Mouse (Mus musculus): ENCODE measurements around the gene Kdm5c.

Kdm5c gene

DNA sequence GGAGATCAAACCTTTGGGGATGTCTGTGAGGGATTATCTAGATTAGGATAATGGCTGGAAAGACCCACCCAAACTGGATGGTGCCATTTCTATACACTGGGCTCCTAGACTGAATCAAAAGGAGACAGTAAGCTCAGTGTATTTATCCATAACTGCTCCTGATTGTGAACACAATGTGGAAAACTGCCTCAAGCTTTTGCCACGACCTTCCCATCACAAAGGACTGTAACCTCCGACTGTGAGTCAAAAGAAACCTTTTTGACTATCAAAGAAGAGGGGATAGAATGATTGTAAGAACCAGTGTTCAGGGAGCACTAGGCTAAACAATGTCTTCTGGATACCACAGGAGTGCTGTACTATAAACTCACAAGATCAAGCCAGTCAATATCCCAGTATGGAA lies 73.4 kb downstream of the Kdm5c start:
- no peak for DNase-seq

DNA sequence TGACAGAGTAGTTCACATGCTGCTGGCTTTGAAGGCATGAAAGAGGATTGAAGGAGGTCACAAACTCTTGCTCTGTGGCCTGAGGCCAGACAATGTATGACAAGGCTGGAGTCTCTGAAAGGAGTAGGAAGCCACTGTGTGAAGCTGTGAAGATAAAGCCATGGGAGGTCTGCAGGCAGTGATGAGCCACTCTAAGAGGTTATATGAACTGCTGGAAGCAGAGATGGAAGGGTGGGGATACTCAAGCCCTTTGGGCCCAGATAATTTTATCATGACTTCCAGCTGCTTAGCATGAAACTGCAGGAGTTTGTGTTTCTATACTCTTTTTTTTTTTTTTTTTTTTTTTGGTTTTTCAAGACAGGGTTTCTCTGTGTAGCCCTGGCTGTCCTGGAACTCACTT lies 74.6 kb downstream of the Kdm5c start:
- no peak for DNase-seq

DNA sequence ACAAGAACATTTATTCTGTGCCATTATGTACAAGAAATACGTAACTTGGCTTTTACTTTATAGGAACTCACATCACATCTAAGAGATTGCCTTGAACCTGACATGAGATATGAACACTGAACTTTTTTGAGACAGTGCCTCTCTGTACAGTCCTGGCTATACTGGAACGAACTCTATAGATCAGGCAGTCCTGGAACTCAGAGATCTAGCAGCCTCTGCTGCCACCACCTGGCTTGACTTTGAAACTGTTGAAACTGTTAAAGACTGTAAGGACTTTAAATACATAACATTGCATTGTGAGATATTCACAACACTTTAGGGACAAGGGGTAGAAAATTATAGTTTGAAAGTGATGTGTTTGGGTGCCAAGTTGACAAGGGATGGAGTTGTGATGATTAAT lies 75.1 kb downstream of the Kdm5c start:
- peak; percentile 57 for DNase-seq

DNA sequence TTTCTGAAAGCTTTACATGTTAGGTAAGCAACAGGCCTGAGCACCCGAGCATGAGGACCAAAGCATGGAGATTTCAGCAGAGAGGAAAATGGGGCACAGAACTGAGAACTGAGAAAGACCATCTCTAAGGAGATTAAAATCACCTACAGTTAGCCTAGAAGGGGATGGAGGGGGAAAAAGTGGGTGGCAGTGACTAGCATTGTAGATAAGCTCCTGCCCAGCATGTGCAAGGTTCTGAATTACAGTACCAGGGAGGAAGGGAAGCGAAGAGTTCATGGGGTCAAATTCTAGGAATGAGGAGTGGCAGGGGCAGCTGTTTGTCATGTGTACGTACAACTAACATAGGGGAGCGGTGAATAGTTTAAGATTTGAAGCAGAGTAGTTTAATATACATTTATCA lies 87.7 kb downstream of the Kdm5c start:
- no peak for DNase-seq

DNA sequence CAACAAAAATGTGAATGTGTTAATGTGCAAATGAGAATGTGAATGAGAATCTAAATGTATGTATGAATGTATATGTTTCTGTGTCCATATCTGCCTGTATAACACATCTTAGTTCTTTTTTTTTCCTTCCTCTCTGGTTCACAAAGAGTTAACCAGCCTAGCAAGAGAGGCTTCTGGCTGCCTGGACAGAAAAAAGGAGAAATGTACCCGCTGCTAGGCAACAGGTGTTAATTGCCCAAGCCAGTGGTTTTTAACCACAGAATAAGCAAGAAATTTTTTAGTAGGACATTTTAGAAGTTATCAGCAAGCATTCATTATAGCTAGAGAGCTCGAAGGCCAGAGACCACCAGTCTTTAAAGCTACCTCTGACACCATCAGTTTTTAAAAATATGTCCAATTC lies 90.0 kb downstream of the Kdm5c start:
- DNase-seq = peak; percentile 39

DNA sequence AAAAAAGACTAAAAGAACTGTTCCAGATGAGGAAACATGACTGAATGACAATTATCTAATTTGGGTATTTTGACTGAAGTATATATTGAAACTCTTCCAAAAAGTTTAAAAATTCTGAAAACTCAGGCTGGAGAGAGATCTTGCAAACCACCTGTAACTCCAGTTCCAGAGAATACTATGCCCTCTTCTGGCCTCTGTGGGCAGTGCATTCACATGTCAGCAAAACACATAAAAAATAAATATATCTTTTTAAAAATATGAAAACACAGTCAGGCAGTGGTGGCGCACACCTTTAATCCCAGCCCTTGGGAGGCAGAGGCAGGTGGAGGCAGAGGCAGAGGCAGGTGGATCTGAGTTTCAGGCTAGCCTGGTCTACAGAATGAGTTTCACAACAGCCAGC lies 90.8 kb downstream of the Kdm5c start:
- DNase-seq = no peak
